Mouse (Mus musculus) liver, embryonic 14.5 days (tissue): ENCODE results near the gene Gpha2.

ENCODE experiments used
- CTCF ChIP-seq: IDR thresholded peaks from 2 replicates; pipeline ENCODE4 v1.5.1; 2016; ENCODE audit warnings: antibody characterized with exemption, low read depth, control low read depth
- EP300 ChIP-seq: IDR thresholded peaks from 2 replicates; pipeline ENCODE4 v1.6.1; 2016; ENCODE audit warnings: antibody characterized with exemption, low read depth

GRCm38 (mm10) chr19:6264945-6265344, 38.8 kb downstream of the Gpha2 start:
- no peak for TF ChIP-seq CTCF
- no peak for TF ChIP-seq EP300
